In genomic region chr2:116800141-116800540, GRCm38 (mm10) we compare ENCODE assay signal across 16 mouse cellular contexts.
"Had no signal": no experiment of that assay in that cellular context is flagged by ENCODE, and none has a peak within 500 bp of the region (broad histone marks: within the 10 kb centered on the region; RNA-seq: fewer than 3 reads in every experiment).

No protein-coding gene starts in this region.

- H3K9ac ChIP-seq: neural tube, embryonic 13.5 days; neural tube, embryonic 15.5 days; stomach, embryonic 15.5 days had no signal

- H3K4me1 ChIP-seq: neural tube, embryonic 13.5 days; neural tube, embryonic 15.5 days; stomach, embryonic 15.5 days had no signal

- H3K27ac ChIP-seq: neural tube, embryonic 13.5 days; neural tube, embryonic 15.5 days; stomach, embryonic 15.5 days; stomach, postnatal 0 days had no signal

- H3K9me3 ChIP-seq: neural tube, embryonic 13.5 days; neural tube, embryonic 15.5 days; stomach, embryonic 15.5 days had no signal

- H3K27me3 ChIP-seq: neural tube, embryonic 13.5 days; neural tube, embryonic 15.5 days; stomach, embryonic 15.5 days had no signal

- H3K4me2 ChIP-seq: neural tube, embryonic 13.5 days; neural tube, embryonic 15.5 days; stomach, embryonic 15.5 days had no signal

- H3K4me3 ChIP-seq: neural tube, embryonic 13.5 days; neural tube, embryonic 15.5 days; stomach, embryonic 15.5 days had no signal

- H3K36me3 ChIP-seq: neural tube, embryonic 13.5 days; neural tube, embryonic 15.5 days; stomach, embryonic 15.5 days had no signal

- DNase-seq: retina, postnatal 1 day; right cerebral cortex, adult 18-20 months; right cerebral cortex, postnatal 14 days; right cerebral cortex, postnatal 25 days; right cerebral cortex, postnatal 4 days; spleen, adult 18-20 months; thymus, adult 18-20 months; thymus, adult 2 months; thymus, postnatal 14 days; thymus, postnatal 25 days; thymus, postnatal 36 days; thymus, postnatal 4 days had no signal
